Mouse (Mus musculus): ENCODE measurements around the gene Tmem270.

DNA sequence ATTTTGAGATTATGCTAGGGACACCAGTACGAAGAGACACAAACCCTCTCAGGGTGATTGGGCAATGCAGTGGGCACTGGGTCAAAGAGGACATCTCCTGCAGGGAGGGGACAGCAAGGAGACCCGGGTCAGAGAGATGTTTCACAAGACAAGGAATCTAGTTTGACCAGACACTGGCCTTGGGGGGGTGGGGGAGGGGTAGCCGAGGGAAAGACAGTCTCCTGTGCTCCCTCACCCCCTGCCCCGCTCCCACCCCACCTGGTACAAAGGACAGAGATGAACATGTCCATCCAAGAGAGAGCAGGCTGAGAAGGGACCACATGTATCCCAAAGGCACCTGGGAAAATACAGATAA lies 41.5 kb upstream of the Tmem270 start:
- no peak for TF ChIP-seq CTCF (IDR thresholded peaks at IDR 0.05; ENCODE audit: extremely low read depth, insufficient read depth, low read length)
- no peak for TF ChIP-seq POLR2A (IDR thresholded peaks at IDR 0.05; ENCODE audit: extremely low read depth, insufficient read depth, low read length)

Data from cortical plate, adult 2 months (tissue).